Mouse (Mus musculus) cortical plate, adult 2 months (tissue): ENCODE measurements around the gene Tanc1. TPM values are rescaled to one million over a fixed set of nuclear protein-coding genes. Genes with fewer than 3 reads are reported as not detected.

ENCODE experiments used
- H3K27ac ChIP-seq: fragments of 200-500 bp; 2 replicates; pipeline ENCODE4 v1.5.1; 2012; ENCODE audit warnings: low read length, control low read depth, inconsistent platforms; ENCODE audit not compliant: insufficient read depth
- H3K4me1 ChIP-seq: fragments of 200-500 bp; 2 replicates; pipeline ENCODE4 v1.6.1; 2011; ENCODE audit warnings: low read length; ENCODE audit not compliant: control insufficient read depth, insufficient read depth
- H3K4me3 ChIP-seq: fragments of 200-500 bp; 2 replicates; pipeline ENCODE4 v1.5.1; 2011; ENCODE audit warnings: mild to moderate bottlenecking, low read length, control low read depth; ENCODE audit not compliant: insufficient read depth
- CTCF ChIP-seq: fragments of 200-500 bp; IDR thresholded peaks from 2 replicates; pipeline ENCODE4 v1.5.1; 2011; ENCODE audit warnings: mild to moderate bottlenecking, control low read depth, low read length; ENCODE audit not compliant: insufficient read depth; ENCODE audit errors: extremely low read depth
- POLR2A ChIP-seq: fragments of 200-500 bp; IDR thresholded peaks from 2 replicates; pipeline ENCODE4 v1.6.1; 2011; ENCODE audit warnings: mild to moderate bottlenecking, low read length, control low read depth; ENCODE audit not compliant: insufficient read depth; ENCODE audit errors: extremely low read depth
- polyA plus RNA-seq: library from polyadenylated mRNA; depleted of rRNA; stranded (reverse); fragments of >200 nt; gene quantifications from 2 replicates; pipeline ENCODE4 v1.2.3, GENCODE M21; 2012

The Tanc1 gene
- polyA plus RNA-seq, 1 experiment: 9.8 TPM

- Histone ChIP-seq H3K27ac (no peak overlapping the region), H3K4me1 (no peaks in the 10 kb centered on the region), H3K4me3 (no peak overlapping the region)
- TF ChIP-seq CTCF: no peak
- TF ChIP-seq POLR2A: no peak
These were observed 188.8 kb downstream of the Tanc1 start for GRCm38 (mm10) chr2:59800481-59801266.

DNA sequence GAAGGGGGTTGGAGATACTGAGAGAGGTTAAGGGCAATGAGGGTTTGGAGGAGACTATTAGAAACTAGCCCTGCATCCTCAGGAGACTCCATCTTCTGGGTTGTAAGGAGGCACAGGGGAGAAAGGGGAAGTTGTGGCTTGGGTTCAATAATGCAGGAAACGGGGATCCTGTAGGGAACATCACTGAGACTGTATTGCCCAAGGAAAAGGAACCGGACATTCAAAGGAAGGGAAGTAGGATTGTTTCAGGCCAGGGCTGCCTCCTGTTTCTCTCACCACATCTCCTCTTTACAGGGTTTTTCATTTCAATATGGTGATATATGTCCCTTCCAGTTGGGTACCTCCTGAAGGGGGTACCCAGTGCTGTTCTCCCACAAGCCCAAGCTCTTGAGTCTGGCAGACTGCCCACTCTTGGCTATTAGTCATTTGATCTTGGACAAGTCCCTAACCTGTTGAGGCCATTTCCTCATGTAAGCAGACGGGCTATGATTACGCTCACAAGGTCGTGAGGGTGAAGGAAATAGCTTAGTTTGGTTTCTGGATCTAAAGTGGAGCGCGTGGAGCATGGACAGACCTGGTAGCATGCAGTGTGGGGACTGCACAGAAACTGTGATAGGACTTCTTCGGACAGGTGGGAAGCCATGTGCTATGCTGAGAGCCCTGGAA, 191.0 kb downstream of the Tanc1 start:
- Histone ChIP-seq H3K4me1 (no peaks in the 10 kb centered on the region), H3K27ac (no peak overlapping the region), H3K4me3 (no peak overlapping the region)
- TF ChIP-seq POLR2A: no peak
- no peak for TF ChIP-seq CTCF

GRCm38 (mm10) chr2:59805595-59805994, 193.8 kb downstream of the Tanc1 start:
- Histone ChIP-seq H3K27ac (no peak overlapping the region), H3K4me3 (no peak overlapping the region), H3K4me1 (no peaks in the 10 kb centered on the region)
- TF ChIP-seq CTCF (no peak), POLR2A (no peak)

GRCm38 (mm10) chr2:59806038-59806437, 194.2 kb downstream of the Tanc1 start:
- H3K4me1 ChIP-seq: no peaks in the 10 kb centered on the region
- H3K27ac ChIP-seq: no peak overlapping the region
- TF ChIP-seq CTCF: no peak
- TF ChIP-seq POLR2A: no peak
- H3K4me3 ChIP-seq: no peak overlapping the region

DNA sequence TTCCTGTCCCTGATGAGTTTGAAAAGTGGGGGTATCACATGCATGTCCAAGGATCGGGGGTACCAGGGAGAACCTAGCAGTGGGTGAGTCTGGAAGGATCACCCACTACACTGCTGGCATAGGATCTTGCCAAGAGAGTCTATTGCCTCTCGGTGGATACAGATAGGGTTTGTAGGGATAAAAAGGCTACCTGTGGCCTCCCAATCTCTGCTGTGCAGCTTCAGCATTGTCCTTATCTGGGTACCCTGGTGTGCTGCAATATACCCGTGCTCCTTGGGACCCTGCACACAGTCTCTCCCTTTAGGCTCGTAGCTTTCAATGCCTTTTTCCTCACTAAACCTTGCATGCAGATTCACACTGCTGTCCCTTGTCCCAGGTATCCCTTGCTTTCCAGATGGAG, 196.8 kb downstream of the Tanc1 start:
- Histone ChIP-seq H3K4me3 (no peak overlapping the region), H3K27ac (no peak overlapping the region), H3K4me1 (no peaks in the 10 kb centered on the region)
- no peak for TF ChIP-seq POLR2A
- TF ChIP-seq CTCF: no peak

DNA sequence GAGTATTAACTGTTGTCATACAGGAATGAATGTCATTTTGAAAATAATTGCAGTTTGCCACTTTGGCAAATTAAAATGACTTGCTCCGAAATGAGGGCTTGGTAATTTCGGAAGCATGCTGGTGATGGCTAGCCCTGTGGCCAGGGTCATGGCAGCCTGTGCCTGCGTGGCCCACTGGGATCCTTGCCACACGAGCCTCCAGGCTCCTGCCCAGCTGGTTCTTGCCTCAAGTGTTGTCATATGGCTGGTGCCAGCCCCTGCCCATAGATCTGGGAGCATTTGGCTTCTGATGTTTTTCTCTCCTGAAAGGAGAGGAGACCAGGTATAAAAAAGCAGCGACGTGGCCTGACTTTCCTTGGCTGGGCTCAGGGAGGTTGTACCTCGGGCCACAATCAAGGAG, 198.2 kb downstream of the Tanc1 start:
- H3K27ac ChIP-seq: no peak overlapping the region
- TF ChIP-seq POLR2A (no peak), CTCF (no peak)
- H3K4me3 ChIP-seq: no peak overlapping the region
- H3K4me1 ChIP-seq: no peaks in the 10 kb centered on the region

GRCm38 (mm10) chr2:59811247-59811646, 199.4 kb downstream of the Tanc1 start:
- Histone ChIP-seq H3K4me3 (no peak overlapping the region), H3K27ac (no peak overlapping the region), H3K4me1 (no peaks in the 10 kb centered on the region)
- TF ChIP-seq CTCF: no peak
- TF ChIP-seq POLR2A: no peak

GRCm38 (mm10) chr2:59812641-59813040, 200.8 kb downstream of the Tanc1 start:
- Histone ChIP-seq H3K4me1 (no peaks in the 10 kb centered on the region), H3K27ac (no peak overlapping the region), H3K4me3 (no peak overlapping the region)
- TF ChIP-seq CTCF: no peak
- no peak for TF ChIP-seq POLR2A

GRCm38 (mm10) chr2:59813457-59813856, 201.6 kb downstream of the Tanc1 start:
- no peak for TF ChIP-seq POLR2A
- no peak for TF ChIP-seq CTCF
- no peaks in the 10 kb centered on the region for H3K4me1 ChIP-seq
- no peak overlapping the region for H3K4me3 ChIP-seq
- H3K27ac ChIP-seq: no peak overlapping the region

GRCm38 (mm10) chr2:59814997-59815396, 203.2 kb downstream of the Tanc1 start:
- H3K4me3 ChIP-seq: no peak overlapping the region
- no peaks in the 10 kb centered on the region for H3K4me1 ChIP-seq
- no peak for TF ChIP-seq CTCF
- H3K27ac ChIP-seq: no peak overlapping the region
